Mouse (Mus musculus): ENCODE data around the gene Dtnbp1.
A peak's percentile ranks its signal among the peaks of the same experiment; 100 is the strongest.

Dtnbp1 gene

DNA sequence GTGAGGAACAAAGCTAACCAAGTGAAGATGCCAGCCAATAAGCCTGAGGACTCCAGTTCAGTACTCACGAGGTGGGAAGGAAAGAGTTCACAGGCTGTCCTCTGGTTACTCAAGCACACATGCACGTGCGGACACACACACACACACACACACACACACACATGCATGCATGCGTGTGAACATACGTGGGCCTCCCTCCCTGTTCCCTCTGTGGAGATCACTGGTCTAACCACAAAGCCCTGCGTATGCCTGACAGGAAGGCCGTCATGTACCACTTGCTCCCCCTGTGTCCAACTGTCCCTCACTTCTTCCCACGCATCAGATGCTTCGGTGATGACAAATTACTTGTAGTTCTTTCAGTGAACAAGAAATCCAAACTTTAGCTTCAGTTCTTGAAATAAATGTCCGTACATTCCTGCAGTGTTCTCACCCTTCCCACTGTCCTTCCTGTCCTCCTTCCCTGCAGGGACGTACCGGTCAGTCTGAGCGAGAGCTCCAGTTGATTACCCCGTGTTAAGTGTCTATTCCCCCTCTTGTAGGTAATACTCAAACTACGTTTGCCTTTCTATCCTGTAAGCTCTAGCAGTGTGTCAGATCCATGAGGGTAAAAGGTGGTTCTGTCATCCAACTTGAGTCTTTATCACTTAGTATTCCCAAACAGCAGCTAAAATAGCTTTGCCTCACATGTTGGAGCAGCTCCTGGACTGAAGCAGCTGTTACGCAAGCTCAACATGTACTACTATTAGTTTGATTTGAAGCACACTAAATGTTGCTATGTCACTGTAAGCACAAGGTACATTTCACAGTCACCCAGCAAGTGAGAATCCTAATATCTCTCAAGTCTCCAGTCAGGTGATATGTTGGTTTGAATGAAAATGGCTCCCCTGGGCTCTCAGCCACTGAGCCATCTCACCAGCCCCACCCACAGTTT, 53.4 kb downstream of the Dtnbp1 start:
- DNase-seq (ENCODE audit: low spot score in 2 of 2): peak; percentile 28 to 56

DNA sequence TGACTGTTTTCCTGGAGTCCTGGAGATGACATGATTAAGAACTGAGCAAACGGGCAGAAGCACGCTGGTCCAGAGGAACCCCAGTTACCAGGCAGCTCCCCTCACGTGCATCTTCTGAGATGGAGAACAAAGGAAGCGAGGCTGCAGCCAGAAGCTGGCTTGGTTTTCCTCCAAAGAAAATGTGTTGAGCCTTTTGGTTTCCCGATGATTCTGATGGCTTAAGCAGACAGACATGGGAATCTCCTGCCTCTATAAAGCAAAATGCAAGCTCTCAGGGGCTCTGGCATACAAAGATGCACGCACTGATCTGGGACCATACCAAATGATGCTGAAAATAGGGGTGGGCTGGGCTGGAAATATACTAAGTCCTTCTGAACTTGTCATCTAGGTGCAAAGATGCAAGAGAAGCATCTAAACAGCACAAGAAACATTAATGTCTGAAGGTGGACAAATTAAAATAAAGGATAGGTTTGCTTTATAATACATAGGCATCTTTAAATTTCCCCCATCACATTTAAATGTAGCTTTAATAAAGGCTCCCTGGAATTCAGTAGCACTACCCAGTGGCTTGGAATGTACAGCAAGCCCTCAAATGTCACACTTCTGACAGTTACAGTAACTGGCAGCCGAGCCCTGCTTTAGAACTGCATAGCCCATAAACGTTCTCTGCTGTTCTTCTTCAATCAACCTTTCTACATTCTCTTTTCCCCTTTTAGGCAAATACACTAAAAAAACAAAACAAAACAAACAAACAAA, 54.9 kb downstream of the Dtnbp1 start:
- peak; percentile 48 to 58 for DNase-seq (ENCODE audit: low spot score in 2 of 2)

GRCm38 (mm10) chr13:44943618-44944017, 58.3 kb downstream of the Dtnbp1 start:
- no peak for DNase-seq (ENCODE audit: low spot score in 2 of 2)

DNA sequence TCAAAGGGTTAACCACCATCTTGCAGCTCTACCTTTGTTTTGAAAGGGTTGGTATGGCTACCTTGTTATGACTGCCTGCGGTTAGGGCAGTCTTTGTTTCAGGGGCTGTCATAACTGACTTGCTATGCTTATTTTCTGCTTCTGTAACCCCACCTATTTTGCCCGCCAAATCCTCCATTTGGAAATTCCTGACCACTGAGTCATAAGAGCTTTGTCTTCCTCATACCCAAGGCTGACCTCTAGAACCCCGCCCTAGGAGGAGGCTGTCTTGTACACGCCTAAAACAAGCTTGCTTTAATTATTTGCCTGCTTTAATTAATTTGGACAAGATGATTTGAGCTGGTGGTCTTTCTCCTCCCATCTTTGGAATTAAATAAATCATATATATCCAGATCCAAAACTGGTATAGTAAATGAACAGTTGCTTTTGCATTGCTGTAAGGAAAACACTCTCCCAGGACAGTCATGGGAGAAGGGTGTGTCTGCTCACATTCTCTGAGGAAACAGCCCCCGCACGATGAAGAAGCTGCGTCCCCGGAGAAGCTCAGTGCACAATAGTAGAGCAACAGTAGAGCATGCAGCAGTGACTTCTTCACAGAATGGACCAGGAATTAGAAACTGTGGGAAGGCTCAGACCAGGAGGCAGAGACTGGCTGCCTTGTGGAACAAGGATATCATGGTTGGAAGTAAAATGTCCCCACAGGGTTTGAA, 62.5 kb downstream of the Dtnbp1 start:
- DNase-seq (ENCODE audit: low spot score in 2 of 2): no peak

DNA sequence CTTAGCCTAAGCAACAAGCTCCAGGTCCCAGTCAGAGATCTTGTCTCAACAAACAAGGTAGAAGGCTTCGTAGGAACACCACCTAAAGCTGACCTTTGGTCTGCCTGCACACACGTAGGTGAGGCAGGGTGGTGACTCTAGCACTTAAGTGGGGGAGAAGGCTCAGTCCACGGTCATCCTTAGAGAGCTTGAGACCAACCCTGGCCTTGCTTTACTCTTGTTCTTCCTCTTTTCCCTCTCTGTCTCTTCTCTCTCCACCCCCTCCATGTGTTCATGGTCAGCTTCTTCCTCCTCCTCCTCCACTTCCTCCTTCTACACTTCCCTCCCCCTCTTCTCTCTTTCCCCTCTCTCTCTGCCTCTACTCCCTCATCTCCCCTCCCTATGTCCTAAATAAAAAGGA, 64.3 kb downstream of the Dtnbp1 start:
- no peak for DNase-seq (ENCODE audit: low spot score in 2 of 2)

- no peak for DNase-seq (ENCODE audit: low spot score in 2 of 2)
Observed at GRCm38 (mm10) chr13:44933575-44933974, 68.4 kb downstream of the Dtnbp1 start.

GRCm38 (mm10) chr13:44932307-44933264, 69.4 kb downstream of the Dtnbp1 start:
- DNase-seq (ENCODE audit: low spot score in 2 of 2): no peak

DNA sequence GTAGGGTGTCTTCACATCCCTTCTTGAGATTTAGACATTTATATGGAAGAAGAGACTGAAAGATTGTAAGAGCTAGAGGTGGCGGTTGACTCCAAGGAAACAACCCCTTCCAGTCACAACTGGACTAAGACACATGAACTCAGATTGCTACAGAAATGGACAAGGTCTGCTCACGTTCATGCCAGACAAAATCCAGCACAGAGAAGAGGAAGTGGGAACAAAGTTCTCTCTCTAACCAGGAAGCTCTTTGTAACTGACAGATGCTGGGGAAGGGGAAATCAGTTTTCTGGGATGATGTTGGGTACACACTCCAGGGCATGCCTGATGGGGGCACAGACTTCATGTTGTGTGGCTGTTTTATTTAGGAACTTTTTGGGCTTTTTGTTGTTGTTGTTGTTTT, 75.6 kb downstream of the Dtnbp1 start:
- DNase-seq (ENCODE audit: low spot score in 2 of 2): no peak

- no peak for DNase-seq (ENCODE audit: low spot score in 2 of 2)
Observed at GRCm38 (mm10) chr13:44925173-44925572, 76.8 kb downstream of the Dtnbp1 start.

DNA sequence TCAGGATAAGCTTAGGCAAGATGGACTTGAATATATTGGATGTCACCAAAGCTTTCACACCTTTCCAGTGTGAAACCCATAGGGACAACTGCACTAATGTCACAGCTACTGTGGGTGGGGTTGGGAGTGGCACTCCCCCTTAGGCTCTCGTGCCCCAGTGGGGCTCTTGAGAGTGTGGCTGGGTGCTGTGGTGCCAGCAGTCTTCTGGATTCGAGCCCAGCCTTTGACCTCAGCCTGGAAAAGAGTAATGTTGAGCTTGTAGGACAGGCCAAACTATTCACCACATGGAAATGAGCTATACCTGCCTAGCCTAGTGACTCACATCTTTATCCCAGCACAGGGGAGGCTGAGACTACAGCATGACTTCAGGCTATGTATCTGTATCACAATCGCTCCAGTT, 77.9 kb downstream of the Dtnbp1 start:
- no peak for DNase-seq (ENCODE audit: low spot score in 2 of 2)

DNA sequence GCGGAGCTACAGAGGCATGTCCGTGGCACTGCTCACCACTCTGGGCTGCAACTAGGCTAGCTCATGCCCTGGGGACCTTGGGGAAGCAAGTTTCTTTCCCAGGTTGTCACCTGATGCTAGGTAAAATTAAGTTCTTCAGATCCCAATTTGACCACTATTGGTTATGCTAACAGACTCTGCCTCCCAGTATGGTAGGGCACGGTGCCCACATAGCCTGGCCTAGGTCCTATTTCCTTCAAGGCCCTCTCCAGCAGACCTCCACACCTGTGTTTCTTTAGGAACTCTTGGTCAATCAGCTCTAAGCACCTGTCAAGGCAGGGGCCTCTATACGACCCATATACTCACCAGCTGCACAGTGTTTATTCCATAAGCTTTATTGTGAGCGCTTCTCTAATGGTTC, 80.2 kb downstream of the Dtnbp1 start:
- DNase-seq (ENCODE audit: low spot score in 2 of 2): no peak

- peak in 1 of 2 experiments; percentile 33 for DNase-seq (ENCODE audit: low spot score in 2 of 2)
Observed at GRCm38 (mm10) chr13:44921095-44921494, 80.9 kb downstream of the Dtnbp1 start.

- DNase-seq (ENCODE audit: low spot score in 2 of 2): no peak
Observed at GRCm38 (mm10) chr13:44918269-44918668, 83.7 kb downstream of the Dtnbp1 start.

DNA sequence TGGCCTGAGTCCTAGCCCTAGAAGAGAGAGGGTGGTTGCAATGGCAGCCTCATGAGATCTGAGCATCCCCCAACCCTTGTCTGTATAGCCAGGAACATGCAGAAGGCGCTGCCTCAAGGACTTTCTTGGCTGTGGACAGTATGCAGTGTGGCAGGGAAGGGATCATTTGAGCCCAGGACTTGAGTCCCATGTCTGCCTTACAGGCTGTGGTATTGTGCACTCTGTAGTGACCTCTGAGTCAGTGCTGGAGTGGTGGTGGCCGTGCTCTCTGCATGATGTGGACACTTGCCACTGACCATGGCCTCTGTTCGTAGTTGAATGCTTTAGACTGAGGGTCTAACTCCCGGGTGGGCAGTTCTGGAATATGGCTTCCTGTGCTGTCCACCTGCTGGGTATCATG, 84.7 kb downstream of the Dtnbp1 start:
- no peak for DNase-seq (ENCODE audit: low spot score in 2 of 2)

- no peak for DNase-seq (ENCODE audit: low spot score in 2 of 2)
Observed at GRCm38 (mm10) chr13:44915945-44916344, 86.0 kb downstream of the Dtnbp1 start.

DNA sequence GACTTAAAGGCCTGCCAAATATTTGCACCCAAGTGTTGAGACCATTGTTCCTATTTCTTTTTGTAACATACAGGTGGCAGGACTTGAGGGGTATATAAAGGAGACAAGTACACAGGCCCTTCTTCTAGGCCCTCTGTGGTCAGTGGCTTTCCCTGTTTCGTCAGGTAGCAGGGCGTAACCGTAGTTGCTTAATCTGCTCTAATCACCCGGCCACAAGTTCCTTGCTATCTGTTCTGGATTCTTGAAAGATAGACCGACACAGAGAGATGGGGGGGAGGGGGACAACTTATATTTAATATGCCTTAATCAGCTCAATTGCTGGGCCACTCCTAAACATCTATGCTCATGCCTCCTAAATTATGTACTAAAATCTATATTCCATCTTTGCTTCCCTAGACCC, 86.6 kb downstream of the Dtnbp1 start:
- DNase-seq (ENCODE audit: low spot score in 2 of 2): no peak

DNA sequence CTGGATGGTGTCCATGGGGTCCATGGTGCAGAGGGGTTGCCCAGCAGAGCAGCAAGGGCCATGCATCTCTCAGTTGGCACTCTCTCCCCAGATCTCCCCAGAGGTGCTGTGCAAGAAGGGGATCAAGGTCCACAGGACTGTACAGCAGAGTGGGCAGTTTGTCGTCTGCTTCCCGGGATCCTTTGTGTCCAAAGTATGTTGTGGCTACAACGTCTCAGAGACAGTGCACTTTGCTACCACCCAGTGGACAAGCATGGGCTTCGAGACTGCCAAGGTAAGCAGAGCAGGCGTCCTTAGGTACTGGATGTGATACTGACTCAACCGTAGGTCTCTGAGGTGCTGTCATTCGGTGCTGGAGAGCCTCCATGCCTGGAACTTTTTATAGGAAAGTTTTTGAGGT, 88.4 kb downstream of the Dtnbp1 start:
- no peak for DNase-seq (ENCODE audit: low spot score in 2 of 2)

DNA sequence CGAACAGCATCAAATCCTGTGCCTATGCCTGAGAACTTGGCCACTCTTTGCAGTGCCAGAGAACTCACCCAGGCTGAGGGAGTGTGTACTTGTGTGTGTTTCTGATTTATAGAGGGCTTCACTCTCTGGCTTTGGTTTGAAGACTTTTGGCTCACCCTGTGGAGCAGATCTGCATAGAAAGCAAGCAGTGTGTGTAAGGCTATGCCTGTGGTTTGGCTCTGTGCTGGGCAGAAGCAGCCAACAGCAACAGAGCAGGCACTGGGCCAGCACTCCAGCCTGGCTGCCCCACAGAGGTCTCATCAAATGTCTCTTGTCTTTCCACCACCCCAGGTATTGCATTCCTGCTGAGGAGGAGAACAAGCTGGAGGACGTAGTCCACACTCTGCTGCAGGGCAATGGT, 89.1 kb downstream of the Dtnbp1 start:
- DNase-seq (ENCODE audit: low spot score in 2 of 2): no peak

DNA sequence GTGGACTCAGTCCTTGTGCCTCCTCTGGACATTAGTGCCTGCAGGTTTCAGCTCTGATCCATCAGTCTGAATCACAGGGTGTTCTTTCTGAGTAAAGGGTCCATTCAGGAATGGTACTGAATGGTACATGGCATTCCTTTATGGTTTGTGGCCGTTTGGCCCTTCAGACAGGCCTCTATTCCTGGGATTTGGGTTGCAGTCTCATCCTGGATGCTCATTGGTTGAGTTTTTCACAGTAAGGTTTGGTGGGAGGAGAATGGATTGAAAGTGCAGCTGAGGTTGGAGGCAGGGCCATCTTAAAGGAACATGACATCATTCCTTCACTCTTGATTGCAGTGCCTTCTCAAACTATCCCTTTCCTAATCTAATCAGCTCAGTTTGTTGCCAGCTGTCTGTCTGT, 93.2 kb downstream of the Dtnbp1 start:
- no peak for DNase-seq (ENCODE audit: low spot score in 2 of 2)

GRCm38 (mm10) chr13:44907702-44908101, 94.2 kb downstream of the Dtnbp1 start:
- DNase-seq (ENCODE audit: low spot score in 2 of 2): peak; percentile 85 to 94

- DNase-seq (ENCODE audit: low spot score in 2 of 2): no peak
Observed at GRCm38 (mm10) chr13:44906141-44906540, 95.8 kb downstream of the Dtnbp1 start.
